Mouse (Mus musculus): ENCODE measurements at regions not wholly inside any gene's neighbourhood (a gene's known extent, or its start where the extent isn't known, plus 50 kb on each side); places are given as distances from the start of the nearest gene placed in this dataset.
A peak's percentile ranks its signal among the peaks of the same experiment; 100 is the strongest.

DNA sequence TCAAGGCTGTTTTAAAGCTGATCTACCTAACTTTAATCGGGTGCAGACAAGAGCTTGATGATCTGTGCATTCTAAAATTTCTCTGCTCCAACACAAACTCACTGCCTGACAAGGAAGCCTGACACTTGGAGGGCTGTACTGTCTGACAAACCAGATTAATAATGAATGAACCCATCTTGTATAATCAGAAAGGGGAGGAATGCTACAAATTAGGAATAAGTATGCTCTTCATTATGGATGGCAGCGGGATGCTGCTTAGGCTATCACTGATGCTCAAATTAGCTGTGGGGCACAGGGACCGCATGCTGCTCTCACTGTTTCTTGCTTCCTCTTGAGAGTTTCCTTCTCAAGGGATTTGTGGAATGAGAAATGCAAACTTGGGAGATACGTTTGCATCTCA lies 213.8 kb upstream of the Veph1 start:
- Histone ChIP-seq H3K27ac (replicated peaks; ENCODE audit: low read depth, low read length) (no peak overlapping the region), H3K4me1 (ENCODE audit: control insufficient read depth, insufficient read depth, low read length) (peaks cover 16% of the 10 kb centered on the region), H3K9ac (ENCODE audit: low read length) (no peak overlapping the region), H3K4me2 (ENCODE audit: low read depth, severe bottlenecking) (no peak overlapping the region), H3K27me3 (ENCODE audit: control insufficient read depth, insufficient read depth, low read length) (no peaks in the 10 kb centered on the region), H3K36me3 (ENCODE audit: control insufficient read depth, insufficient read depth, low read length) (no peaks in the 10 kb centered on the region), H3K4me3 (ENCODE audit: low read depth, low read length) (no peak overlapping the region), H3K9me3 (ENCODE audit: control insufficient read depth, low read length) (no peaks in the 10 kb centered on the region)
- DNase-seq (ENCODE audit: low spot score) (no peak), ATAC-seq (ENCODE audit: insufficient number of reproducible peaks, low FRiP score, low TSS enrichment, low read depth) (no peak)
- WGBS = 89% methylated on average over 4 of the region's 4 CpGs

DNA sequence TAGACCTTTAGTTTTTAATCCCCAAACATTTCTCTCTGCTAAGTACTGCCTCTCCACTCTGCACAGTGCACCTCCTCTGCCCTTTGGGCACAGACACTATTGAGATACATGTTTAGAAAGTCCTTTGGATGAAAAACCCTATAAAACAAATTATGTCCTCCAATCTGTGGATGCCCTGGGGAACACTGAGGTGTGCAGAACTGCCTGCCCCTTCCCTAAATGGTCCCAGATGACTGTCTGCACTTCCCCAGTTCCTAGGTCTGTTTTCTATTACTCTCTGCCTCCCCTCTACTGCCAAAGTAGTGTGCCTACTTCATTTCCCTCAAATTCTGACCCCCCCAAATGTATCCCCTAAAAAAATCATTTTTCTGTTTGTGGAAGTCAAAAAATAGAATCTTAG lies 209.5 kb upstream of the Veph1 start:
- H3K9me3 ChIP-seq (ENCODE audit: control insufficient read depth, low read length) = no peaks in the 10 kb centered on the region
- H3K36me3 ChIP-seq (ENCODE audit: control insufficient read depth, insufficient read depth, low read length) = no peaks in the 10 kb centered on the region
- peak; percentile 57 for DNase-seq (ENCODE audit: low spot score)
- H3K27ac ChIP-seq (replicated peaks; ENCODE audit: low read depth, low read length) = no peak overlapping the region
- H3K4me3 ChIP-seq (ENCODE audit: low read depth, low read length) = no peak overlapping the region
- peaks cover 24% of the 10 kb centered on the region for H3K4me1 ChIP-seq (ENCODE audit: control insufficient read depth, insufficient read depth, low read length)
- no peaks in the 10 kb centered on the region for H3K27me3 ChIP-seq (ENCODE audit: control insufficient read depth, insufficient read depth, low read length)
- peak; percentile 77; the same call in 1 of the 2 replicates for ATAC-seq (ENCODE audit: insufficient number of reproducible peaks, low FRiP score, low TSS enrichment, low read depth)
- no peak overlapping the region for H3K4me2 ChIP-seq (ENCODE audit: low read depth, severe bottlenecking)
- no peak overlapping the region for H3K9ac ChIP-seq (ENCODE audit: low read length)

DNA sequence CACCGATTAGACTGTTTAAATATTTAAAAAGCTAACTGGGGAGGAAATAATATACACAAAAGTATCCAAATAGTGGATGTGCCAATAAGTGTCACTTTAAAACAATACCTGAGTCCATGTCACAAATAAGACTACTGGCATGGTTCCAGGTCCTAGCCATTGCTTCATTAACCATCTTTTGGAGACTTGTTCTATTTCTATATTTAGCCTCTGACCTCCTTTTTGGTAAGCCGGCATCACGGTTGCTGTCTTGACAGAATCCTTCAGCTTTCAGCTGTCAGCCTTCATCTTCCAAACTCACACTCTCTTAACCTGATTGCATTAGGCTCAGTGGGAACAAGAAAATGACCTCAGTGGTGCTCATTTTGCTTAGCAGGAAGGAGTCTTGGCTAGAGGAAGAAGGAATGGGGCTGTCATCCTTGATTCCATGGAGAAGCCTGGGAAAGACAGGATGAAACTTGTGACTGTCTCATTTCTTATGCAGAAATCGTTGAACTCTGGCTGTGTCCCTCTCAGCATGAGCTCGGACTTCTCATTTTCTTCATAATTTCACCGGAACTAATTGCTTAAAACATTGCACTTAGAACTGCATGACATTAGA lies 208.9 kb upstream of the Veph1 start:
- Histone ChIP-seq H3K9me3 (ENCODE audit: control insufficient read depth, low read length) (no peaks in the 10 kb centered on the region), H3K4me2 (ENCODE audit: low read depth, severe bottlenecking) (no peak overlapping the region), H3K36me3 (ENCODE audit: control insufficient read depth, insufficient read depth, low read length) (no peaks in the 10 kb centered on the region), H3K4me3 (ENCODE audit: low read depth, low read length) (no peak overlapping the region), H3K27me3 (ENCODE audit: control insufficient read depth, insufficient read depth, low read length) (no peaks in the 10 kb centered on the region), H3K4me1 (ENCODE audit: control insufficient read depth, insufficient read depth, low read length) (peaks cover 27% of the 10 kb centered on the region), H3K9ac (ENCODE audit: low read length) (no peak overlapping the region), H3K27ac (replicated peaks; ENCODE audit: low read depth, low read length) (no peak overlapping the region)
- ATAC-seq (ENCODE audit: insufficient number of reproducible peaks, low FRiP score, low TSS enrichment, low read depth) (no peak), DNase-seq (ENCODE audit: low spot score) (no peak)
- 31% methylated on average over 6 of the region's 6 CpGs for WGBS

DNA sequence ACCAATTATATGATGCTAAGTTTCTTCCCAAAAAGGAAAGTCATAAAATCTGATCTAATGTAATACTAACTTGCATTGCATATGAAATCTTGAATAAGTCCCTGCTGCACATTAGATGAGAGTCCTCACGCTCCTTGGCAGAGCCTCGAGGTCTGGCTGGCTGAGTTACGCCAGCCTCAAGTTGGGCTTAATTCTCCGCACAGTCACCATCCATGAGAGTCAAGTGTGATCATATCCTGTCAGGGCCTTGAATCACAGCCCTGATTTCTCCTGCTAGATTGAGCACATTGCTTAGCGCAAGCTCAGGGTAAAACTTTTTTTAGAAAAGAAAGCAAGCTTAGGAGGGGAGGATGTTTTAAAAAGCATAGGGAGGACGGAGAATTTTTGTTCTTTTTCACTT lies 208.1 kb upstream of the Veph1 start:
- H3K4me1 ChIP-seq (ENCODE audit: control insufficient read depth, insufficient read depth, low read length) = peaks cover 27% of the 10 kb centered on the region
- no peak overlapping the region for H3K4me3 ChIP-seq (ENCODE audit: low read depth, low read length)
- H3K27me3 ChIP-seq (ENCODE audit: control insufficient read depth, insufficient read depth, low read length) = no peaks in the 10 kb centered on the region
- H3K9ac ChIP-seq (ENCODE audit: low read length) = no peak overlapping the region
- no peaks in the 10 kb centered on the region for H3K9me3 ChIP-seq (ENCODE audit: control insufficient read depth, low read length)
- ATAC-seq (ENCODE audit: insufficient number of reproducible peaks, low FRiP score, low TSS enrichment, low read depth) = no peak
- WGBS = 62% methylated on average over 6 of the region's 6 CpGs
- no peak for DNase-seq (ENCODE audit: low spot score)
- no peak overlapping the region for H3K4me2 ChIP-seq (ENCODE audit: low read depth, severe bottlenecking)
- no peaks in the 10 kb centered on the region for H3K36me3 ChIP-seq (ENCODE audit: control insufficient read depth, insufficient read depth, low read length)
- no peak overlapping the region for H3K27ac ChIP-seq (replicated peaks; ENCODE audit: low read depth, low read length)

DNA sequence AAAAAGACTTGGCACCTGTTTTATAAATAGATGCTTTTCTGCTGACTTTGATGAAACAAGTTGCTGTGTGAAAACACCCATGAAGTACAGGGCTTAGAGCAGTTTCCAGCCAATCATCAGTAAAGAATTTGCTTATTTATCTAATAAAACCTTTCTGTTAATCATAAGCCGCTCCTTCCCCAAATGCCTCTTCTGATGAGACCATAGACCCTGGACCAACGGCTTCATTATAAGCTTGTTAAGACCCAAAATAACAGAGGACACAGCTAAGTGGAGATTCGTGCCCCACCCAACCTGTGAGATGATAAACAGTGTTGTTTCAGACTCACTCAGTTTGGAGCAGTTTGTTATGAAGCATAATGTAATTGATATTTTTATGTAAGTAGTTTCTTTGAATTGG lies 207.0 kb upstream of the Veph1 start:
- 88% methylated on average over 3 of the region's 3 CpGs for WGBS
- DNase-seq (ENCODE audit: low spot score) = no peak
- no peak for ATAC-seq (ENCODE audit: insufficient number of reproducible peaks, low FRiP score, low TSS enrichment, low read depth)
- Histone ChIP-seq H3K27ac (replicated peaks; ENCODE audit: low read depth, low read length) (no peak overlapping the region), H3K4me3 (ENCODE audit: low read depth, low read length) (no peak overlapping the region), H3K36me3 (ENCODE audit: control insufficient read depth, insufficient read depth, low read length) (no peaks in the 10 kb centered on the region), H3K9ac (ENCODE audit: low read length) (no peak overlapping the region), H3K4me1 (ENCODE audit: control insufficient read depth, insufficient read depth, low read length) (peaks cover 27% of the 10 kb centered on the region), H3K4me2 (ENCODE audit: low read depth, severe bottlenecking) (no peak overlapping the region), H3K9me3 (ENCODE audit: control insufficient read depth, low read length) (no peaks in the 10 kb centered on the region), H3K27me3 (ENCODE audit: control insufficient read depth, insufficient read depth, low read length) (no peaks in the 10 kb centered on the region)

DNA sequence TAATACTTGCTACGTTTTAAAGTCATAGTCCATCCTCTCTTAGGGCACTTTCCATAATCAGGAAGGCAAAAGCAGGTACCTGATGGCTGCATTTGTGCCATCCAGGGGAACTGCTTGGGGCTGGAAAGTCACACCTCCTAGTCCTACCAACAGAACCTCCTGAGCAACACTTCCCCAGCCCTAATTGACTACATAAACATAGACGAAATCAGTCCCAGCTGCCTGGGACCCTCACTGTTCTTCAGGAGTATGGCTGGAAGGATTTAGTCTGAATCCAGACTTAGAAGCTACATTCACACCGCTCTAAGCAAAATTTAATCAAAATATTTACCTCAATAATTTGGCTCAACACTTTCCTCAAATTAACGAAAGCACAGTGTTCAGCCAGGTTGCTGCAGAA lies 205.2 kb upstream of the Veph1 start:
- no peaks in the 10 kb centered on the region for H3K36me3 ChIP-seq (ENCODE audit: control insufficient read depth, insufficient read depth, low read length)
- H3K27ac ChIP-seq (replicated peaks; ENCODE audit: low read depth, low read length) = no peak overlapping the region
- H3K4me3 ChIP-seq (ENCODE audit: low read depth, low read length) = no peak overlapping the region
- ATAC-seq (ENCODE audit: insufficient number of reproducible peaks, low FRiP score, low TSS enrichment, low read depth) (no peak), DNase-seq (ENCODE audit: low spot score) (peak; percentile 47)
- H3K4me1 ChIP-seq (ENCODE audit: control insufficient read depth, insufficient read depth, low read length) = peaks cover 23% of the 10 kb centered on the region
- no peaks in the 10 kb centered on the region for H3K9me3 ChIP-seq (ENCODE audit: control insufficient read depth, low read length)
- no peak overlapping the region for H3K9ac ChIP-seq (ENCODE audit: low read length)
- H3K27me3 ChIP-seq (ENCODE audit: control insufficient read depth, insufficient read depth, low read length) = no peaks in the 10 kb centered on the region
- 47% methylated on average over 4 of the region's 4 CpGs for WGBS
- H3K4me2 ChIP-seq (ENCODE audit: low read depth, severe bottlenecking) = no peak overlapping the region

DNA sequence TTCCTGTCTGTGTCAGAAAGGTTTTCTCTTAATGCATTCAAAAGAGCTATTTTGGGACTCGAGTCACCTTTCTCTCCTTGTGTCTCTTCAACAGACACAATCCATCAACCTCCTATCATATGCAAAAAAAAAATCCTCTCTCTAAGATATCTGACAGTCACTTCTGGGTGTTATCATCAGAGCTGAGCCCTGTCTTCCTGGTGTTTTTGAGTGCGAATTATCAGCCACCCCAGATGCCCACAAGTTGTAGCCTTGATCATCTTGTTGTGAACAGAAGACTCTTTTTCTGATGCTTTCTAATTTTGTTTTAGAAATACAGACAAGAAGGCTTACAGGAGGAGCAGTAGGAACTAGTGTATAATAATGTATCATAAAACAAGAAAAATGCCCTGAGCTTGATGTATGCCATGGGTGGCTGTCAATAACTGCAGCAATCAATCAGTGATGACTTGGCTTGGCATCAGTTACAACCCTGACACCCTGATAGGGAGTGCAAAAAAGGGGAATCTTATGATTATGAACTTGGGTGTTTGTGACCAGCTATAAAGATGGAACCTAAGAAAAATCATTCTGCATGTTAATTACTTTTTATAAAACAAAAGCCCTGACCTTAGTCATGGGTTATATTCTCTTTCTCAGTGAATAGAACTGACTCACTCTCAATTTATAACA lies 197.9 kb upstream of the Veph1 start:
- Histone ChIP-seq H3K4me1 (ENCODE audit: control insufficient read depth, insufficient read depth, low read length) (no peaks in the 10 kb centered on the region), H3K9me3 (ENCODE audit: control insufficient read depth, low read length) (no peaks in the 10 kb centered on the region), H3K9ac (ENCODE audit: low read length) (no peak overlapping the region), H3K27me3 (ENCODE audit: control insufficient read depth, insufficient read depth, low read length) (no peaks in the 10 kb centered on the region), H3K4me3 (ENCODE audit: low read depth, low read length) (no peak overlapping the region), H3K36me3 (ENCODE audit: control insufficient read depth, insufficient read depth, low read length) (no peaks in the 10 kb centered on the region), H3K27ac (replicated peaks; ENCODE audit: low read depth, low read length) (no peak overlapping the region), H3K4me2 (ENCODE audit: low read depth, severe bottlenecking) (no peak overlapping the region)
- no peak for DNase-seq (ENCODE audit: low spot score)
- ATAC-seq (ENCODE audit: insufficient number of reproducible peaks, low FRiP score, low TSS enrichment, low read depth) = no peak
- 83% methylated on average over 2 of the region's 2 CpGs for WGBS

DNA sequence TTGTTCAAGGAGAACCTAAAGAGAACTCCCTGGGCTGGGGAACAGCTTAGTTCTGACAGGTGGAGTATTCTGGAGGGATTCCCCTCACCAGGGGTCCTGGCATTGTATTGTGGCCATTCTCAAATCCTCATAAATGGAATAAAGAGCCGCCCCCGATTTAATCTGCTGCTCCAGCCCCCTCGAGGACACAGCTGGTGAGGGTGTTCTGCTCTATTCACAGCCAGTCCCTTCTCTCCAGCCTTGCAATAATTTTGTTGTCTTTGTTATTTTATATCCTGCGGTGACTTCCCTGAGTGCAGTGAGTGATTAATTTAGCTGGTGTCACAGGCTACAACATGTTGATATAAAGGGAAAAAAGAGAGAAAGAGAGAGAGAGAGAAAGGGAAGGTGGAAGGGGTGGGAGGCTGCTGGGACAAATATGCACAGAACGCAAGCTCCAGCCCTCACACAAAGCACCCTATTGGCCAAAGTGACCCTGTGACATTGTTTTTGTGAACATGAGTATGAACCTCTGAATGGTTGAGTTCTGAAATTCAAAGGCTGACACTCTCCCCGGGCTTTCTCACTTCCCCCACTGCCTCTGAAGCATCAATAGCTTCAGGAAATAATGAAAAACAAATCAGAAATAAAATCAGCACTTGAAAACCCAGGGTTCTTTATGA lies 194.2 kb upstream of the Veph1 start:
- Histone ChIP-seq H3K9ac (ENCODE audit: low read length) (no peak overlapping the region), H3K27ac (replicated peaks; ENCODE audit: low read depth, low read length) (no peak overlapping the region), H3K4me2 (ENCODE audit: low read depth, severe bottlenecking) (no peak overlapping the region), H3K36me3 (ENCODE audit: control insufficient read depth, insufficient read depth, low read length) (no peaks in the 10 kb centered on the region), H3K4me1 (ENCODE audit: control insufficient read depth, insufficient read depth, low read length) (no peaks in the 10 kb centered on the region), H3K27me3 (ENCODE audit: control insufficient read depth, insufficient read depth, low read length) (no peaks in the 10 kb centered on the region), H3K9me3 (ENCODE audit: control insufficient read depth, low read length) (no peaks in the 10 kb centered on the region), H3K4me3 (ENCODE audit: low read depth, low read length) (no peak overlapping the region)
- 64% methylated on average over 6 of the region's 6 CpGs for WGBS
- DNase-seq (ENCODE audit: low spot score) = no peak
- ATAC-seq (ENCODE audit: insufficient number of reproducible peaks, low FRiP score, low TSS enrichment, low read depth) = no peak

Measured in limb, embryonic 11.5 days (tissue).